Mouse (Mus musculus): ENCODE measurements around the gene Ecpas.

Ecpas gene

GRCm38 (mm10) chr4:58912629-58913335 lies at the start of gene Ecpas:
Gene Ecpas, minus strand, starts transcription at chr4:58912749.
- peak; percentile 86 for DNase-seq (ENCODE audit: low spot score)

GRCm38 (mm10) chr4:58961719-58962118 lies 49.2 kb upstream of the Ecpas start:
- no peak for DNase-seq (ENCODE audit: low spot score)

GRCm38 (mm10) chr4:58952630-58953029 lies 40.1 kb upstream of the Ecpas start:
- DNase-seq (ENCODE audit: low spot score): no peak

- no peak for DNase-seq (ENCODE audit: low spot score)
Measured at GRCm38 (mm10) chr4:58948391-58948790, 35.8 kb upstream of the Ecpas start.

GRCm38 (mm10) chr4:58944695-58945094 lies 32.1 kb upstream of the Ecpas start:
- no peak for DNase-seq (ENCODE audit: low spot score)

GRCm38 (mm10) chr4:58944206-58944553 lies 31.6 kb upstream of the Ecpas start:
- DNase-seq (ENCODE audit: low spot score): no peak

- DNase-seq (ENCODE audit: low spot score): peak; percentile 92
Measured at GRCm38 (mm10) chr4:58943420-58944205, 31.1 kb upstream of the Ecpas start, which contains the start of gene Zkscan16. Gene Zkscan16, plus strand, starts transcription at chr4:58943628.

GRCm38 (mm10) chr4:58942942-58943341 lies 30.4 kb upstream of the Ecpas start:
- DNase-seq (ENCODE audit: low spot score): no peak

GRCm38 (mm10) chr4:58941638-58942037 lies 29.1 kb upstream of the Ecpas start:
- no peak for DNase-seq (ENCODE audit: low spot score)

GRCm38 (mm10) chr4:58935846-58936245 lies 23.3 kb upstream of the Ecpas start:
- no peak for DNase-seq (ENCODE audit: low spot score)

GRCm38 (mm10) chr4:58934746-58935476 lies 22.4 kb upstream of the Ecpas start:
- peak; percentile 52 for DNase-seq (ENCODE audit: low spot score)

GRCm38 (mm10) chr4:58934308-58934707 lies 21.8 kb upstream of the Ecpas start:
- no peak for DNase-seq (ENCODE audit: low spot score)

GRCm38 (mm10) chr4:58932541-58932940 lies 20.0 kb upstream of the Ecpas start:
- no peak for DNase-seq (ENCODE audit: low spot score)

GRCm38 (mm10) chr4:58927661-58928060 lies 15.1 kb upstream of the Ecpas start:
- DNase-seq (ENCODE audit: low spot score): no peak

GRCm38 (mm10) chr4:58926120-58926519 lies 13.6 kb upstream of the Ecpas start:
- no peak for DNase-seq (ENCODE audit: low spot score)

- no peak for DNase-seq (ENCODE audit: low spot score)
Measured at GRCm38 (mm10) chr4:58925664-58926063, 13.1 kb upstream of the Ecpas start.

GRCm38 (mm10) chr4:58923933-58924332 lies 11.4 kb upstream of the Ecpas start:
- DNase-seq (ENCODE audit: low spot score): no peak

- DNase-seq (ENCODE audit: low spot score): no peak
Measured at GRCm38 (mm10) chr4:58915081-58915826, 2.7 kb upstream of the Ecpas start.

GRCm38 (mm10) chr4:58913336-58914026 lies 932 bp upstream of the Ecpas start:
- DNase-seq (ENCODE audit: low spot score): no peak

GRCm38 (mm10) chr4:58911831-58912628 lies 519 bp downstream of the Ecpas start:
- peak; percentile 80 for DNase-seq (ENCODE audit: low spot score)

Data from testis, postnatal 10 days (tissue).